Mouse (Mus musculus) E14TG2a.4 (cell line): ENCODE results near the gene Mlh3.

Experiments used
- CTCF ChIP-seq: conservative IDR thresholded peaks from 2 replicates; pipeline ENCODE4 v1.5.1; 2014; ENCODE audit warnings: low read length
- POU5F1 ChIP-seq: IDR thresholded peaks from 2 replicates; pipeline ENCODE4 v1.6.1; 2014; ENCODE audit warnings: low read length, borderline replicate concordance

GRCm38 (mm10) chr12:85200929-85201829 is 69.2 kb downstream of the Mlh3 start:
- TF ChIP-seq CTCF, result no peak
- no peak for TF ChIP-seq POU5F1
